Mouse (Mus musculus) layer of hippocampus, adult 9-11 months (tissue): ENCODE measurements around the gene Golm1.
A peak's percentile ranks its signal among the peaks of the same experiment; 100 is the strongest.

Experiments used
- DNase-seq: peaks from one replicate; pipeline ENCODE4 v3.0.0; 2022

The Golm1 gene

DNA sequence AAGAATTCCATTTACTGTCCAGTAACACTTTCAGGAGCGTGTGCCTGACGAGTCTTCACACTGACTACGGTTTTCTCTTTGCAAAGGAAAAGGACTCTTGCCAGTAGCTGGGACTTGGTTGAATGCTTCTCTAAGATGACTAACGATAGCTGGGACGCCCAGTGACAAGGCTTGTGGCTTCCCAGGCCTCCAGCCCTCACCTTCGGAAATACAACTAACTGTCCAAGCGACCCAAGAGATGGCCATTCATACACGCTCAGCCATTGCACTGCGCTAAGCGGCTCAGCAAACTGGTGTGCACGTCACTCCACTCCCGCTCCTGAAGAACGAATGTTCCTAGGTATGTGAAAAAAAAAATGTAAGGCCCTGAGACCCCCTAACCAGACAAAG is 855 bp downstream of the Golm1 start:
- DNase-seq: no peak

DNA sequence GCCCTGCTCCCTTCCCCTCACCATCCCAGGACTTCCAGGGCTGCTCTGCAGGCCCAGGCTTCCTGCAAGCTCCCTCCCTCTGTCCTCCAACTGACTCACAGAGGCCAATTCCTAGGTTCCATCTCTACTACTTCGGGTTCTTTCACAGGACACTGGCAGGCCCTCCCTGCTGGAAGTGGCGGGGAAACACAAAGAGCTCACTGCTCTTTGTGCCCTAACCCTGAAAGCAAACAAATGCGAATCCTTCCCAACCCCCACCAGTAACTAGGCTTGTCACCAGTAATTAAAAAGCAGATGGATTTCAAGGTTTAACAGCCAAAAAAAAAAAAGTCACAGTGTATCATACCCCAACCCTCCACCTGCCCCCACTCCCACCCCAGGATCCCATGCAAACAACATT is 1.4 kb downstream of the Golm1 start:
- no peak for DNase-seq

DNA sequence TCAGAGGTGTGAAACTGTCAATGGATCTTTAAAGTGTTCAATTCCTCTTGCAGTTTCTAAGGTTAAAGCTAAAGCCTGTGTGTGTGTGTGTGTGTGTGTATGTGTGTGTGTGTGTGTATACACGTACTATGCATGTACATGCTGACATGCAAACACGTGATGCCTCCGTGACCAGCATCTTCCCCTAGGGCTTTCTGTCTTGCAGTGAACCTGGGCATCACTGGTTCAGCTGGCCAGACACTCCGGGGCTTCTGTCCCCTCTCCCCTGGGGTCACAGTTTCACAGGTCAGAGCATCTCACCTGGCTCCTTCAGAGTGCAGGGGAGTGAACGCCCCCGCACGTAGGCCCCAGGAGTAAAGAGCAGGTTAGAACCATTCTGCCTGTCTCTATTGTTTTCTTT is 2.0 kb downstream of the Golm1 start:
- no peak for DNase-seq

DNA sequence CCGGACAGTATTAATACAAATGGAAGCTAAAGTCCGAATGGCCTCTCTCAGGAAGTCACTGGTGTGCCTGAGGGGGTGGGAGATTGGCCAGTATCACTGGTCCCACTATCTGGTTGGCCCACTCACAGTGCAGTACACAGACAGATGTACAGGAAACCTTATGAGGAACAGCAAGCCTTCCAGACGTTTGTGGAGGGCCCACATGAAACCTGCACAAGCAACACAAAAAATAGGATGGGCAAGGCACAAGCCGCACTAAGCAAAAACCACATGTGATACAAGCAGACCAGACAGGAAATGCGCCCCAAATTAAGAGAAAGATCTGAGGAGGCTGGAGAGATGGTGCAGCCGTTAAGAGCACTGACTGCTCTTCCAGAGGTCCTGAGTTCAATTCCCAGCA is 3.4 kb downstream of the Golm1 start:
- peak; percentile 72 for DNase-seq

DNA sequence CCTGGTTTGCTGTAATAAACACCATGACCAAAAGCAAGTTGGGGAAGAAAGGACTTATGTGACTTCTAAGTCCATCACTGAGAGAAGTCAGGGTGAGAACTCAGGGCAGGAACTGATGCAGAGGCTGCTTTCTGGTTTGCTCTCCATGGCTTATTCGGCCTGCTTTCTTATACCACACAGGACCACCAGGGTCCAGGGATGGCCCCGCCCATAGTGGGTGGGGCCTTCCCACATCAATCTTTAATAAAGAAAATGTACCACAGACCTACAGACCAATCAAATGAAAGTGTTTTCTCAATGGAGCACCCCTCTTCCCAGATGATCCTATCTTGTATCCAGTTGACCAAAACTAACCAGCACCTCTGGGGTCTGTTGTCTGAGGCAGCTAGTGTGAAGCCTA is 4.1 kb downstream of the Golm1 start:
- DNase-seq: no peak

DNA sequence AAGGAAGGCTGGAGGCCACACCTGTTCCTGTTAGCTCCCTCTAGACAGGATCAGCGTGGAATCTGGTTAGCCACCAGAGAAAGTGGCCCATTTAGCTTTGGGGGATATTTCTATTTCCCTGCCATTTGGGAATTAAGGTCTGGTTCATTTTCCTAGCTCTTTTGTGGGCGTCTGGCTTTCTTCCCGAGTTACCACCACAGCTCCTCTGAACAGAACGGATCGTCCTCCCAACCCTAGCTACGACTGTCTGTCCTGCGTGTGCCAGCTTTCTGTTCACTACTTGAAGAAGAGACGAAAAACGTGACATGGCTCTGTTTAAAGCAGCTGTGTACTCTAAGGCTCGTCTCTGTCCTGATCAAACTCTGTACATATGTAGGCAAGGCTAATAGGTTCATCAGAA is 5.7 kb downstream of the Golm1 start:
- peak; percentile 81 for DNase-seq

DNA sequence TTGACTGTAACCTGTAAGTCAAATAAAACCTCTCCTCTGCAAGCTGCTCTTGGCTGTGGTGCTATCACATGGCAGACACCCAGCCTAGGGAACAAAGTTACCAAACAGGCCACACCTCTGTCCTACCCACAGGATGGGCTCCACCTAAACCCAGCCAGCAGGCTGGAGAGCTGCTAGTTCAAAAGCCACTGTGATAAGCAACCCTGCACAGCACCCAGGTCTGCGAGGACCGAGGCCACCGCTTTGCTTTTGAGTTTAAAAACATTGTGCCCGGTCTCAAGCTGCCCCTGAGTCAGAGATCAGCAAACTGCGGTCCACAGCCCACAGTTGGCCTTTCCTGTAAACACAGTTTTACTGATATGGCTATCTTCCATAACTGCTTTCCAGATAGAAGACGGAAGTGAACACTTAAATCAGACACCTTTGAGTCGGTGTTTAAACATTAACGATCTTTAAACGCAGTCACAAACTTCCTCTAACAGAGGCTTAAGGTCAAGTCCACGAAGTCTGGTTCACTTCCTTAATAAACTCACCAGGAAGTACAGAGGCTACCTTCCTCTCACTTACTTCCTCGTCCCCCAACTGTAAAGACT is 7.0 kb downstream of the Golm1 start:
- DNase-seq: no peak

DNA sequence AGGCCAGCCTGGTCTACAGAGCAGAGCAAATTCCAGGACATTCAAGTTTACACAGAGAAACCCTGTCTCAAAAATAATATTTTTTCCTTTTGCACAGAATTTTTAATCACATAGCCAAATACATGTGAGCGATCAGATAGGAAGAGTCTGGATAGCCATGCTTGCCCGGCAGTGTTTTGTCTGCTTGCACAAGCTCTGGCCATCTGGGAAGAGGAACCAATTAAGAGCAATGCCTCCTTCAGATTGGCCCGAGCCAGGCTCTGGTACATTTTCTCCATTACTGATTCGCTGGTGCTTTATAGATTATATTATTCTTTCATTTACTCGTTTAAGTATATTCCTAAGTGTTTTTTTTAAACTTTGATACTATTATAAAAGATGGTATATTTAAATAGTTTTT is 7.8 kb downstream of the Golm1 start:
- peak; percentile 59 for DNase-seq

DNA sequence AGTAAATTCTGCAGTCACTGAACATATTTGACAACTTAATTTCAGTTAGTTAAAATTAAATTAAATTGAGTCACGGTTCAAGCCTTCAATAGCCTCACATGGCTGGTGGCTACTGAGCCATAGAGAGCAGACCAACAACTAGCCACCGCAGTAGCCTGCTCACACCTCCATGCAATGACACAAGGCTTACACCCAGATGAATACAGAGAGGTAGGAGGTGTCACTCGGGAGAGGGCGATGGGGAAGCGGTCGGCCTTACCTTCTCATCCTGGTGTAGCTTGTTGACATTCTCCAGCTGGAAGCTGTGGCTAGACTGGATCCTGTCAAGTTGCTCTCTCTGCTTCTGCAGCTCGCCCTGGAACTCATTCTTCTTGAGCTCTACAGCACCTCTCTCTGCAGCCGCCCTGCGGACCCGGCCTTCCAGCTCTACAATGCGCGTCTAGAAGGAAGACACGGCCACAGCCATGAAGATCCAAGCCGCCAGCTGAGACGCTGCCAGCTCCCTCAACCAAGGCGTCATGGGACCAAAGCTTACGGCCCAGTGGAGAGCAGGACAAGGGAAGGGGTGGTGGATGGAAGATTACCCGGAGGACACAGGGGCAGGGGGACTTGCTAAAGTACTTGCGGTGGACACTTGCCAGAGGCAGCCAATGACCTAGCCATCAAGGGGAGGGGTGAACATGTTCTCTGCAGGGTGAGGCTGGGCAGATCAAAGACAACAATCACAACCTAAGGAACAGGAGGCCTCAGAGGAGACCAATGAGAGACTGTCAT is 11.5 kb downstream of the Golm1 start:
- DNase-seq: no peak

DNA sequence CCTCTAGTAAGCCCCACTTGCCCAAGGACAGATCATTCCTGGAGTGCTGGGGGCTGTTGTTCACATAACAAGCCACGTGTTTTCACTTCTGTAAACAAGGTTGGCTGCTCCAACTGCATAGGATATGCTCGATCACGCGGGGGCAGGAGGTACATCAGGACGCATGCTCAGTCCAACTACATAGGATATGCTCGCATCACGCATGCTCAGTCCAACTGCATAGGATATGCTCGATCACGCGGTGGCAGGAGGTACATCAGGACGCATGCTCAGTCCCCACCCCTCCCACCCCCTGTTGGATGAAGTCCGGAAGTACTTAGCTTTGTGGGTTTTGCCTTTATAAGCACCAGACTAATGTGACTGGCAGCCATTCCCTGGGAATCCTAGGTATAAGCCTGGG is 13.6 kb downstream of the Golm1 start:
- no peak for DNase-seq

DNA sequence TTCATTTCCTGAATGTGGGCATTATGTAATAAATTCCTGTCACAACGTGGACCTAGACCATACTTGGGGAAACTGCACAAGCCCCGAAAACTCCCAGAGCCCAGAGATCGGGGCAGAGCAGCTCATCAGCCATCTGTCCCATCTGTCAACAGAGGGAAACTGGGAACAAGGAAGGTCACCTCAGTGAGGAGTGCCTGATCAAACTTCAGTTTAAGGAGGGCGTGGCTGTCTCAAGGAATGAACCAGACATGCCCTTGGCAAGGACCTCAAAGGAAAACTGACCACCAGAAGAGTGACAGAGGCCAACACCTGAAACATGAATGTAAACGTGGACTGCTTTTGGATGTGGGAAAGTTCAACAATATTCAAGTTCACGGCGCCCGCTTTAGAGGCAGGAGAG is 14.2 kb downstream of the Golm1 start:
- no peak for DNase-seq

DNA sequence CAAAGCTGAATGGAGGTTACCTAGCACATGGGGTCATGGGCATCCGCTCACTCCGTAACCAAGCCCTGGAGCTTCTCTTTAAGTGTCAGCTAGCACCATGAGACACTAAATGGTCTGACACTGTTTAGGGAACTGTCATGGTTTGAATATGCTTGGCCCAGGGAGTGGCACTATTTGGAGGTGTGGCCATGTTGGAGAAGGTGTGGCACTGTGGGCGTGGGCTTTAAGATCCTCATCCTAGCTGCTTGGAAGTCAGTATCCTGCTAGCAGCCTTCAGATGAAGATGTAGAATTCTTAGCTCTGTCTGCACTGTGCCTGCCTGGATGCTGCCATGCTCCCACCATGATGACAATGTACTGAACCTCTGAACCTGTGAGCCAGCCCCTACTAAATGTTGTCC is 15.2 kb downstream of the Golm1 start:
- DNase-seq: no peak

DNA sequence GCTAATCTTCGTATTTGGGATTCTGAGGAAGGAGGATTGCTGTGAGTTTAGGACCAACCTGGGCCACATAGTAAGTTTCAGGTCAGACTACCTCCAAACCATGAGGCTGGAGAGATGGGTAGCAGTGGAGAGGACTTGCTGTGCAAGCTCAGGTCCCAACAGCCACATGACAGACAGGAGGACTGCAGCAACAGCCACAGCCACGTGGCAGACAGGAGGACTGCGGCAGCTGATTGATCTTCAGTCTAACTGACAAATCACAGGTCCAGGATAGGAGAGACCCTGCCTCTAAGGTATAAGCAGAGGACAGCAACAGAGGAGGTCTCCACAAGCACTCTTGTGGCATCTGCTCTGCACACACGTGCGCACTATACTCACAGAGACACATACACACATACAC is 17.8 kb downstream of the Golm1 start:
- DNase-seq: no peak

DNA sequence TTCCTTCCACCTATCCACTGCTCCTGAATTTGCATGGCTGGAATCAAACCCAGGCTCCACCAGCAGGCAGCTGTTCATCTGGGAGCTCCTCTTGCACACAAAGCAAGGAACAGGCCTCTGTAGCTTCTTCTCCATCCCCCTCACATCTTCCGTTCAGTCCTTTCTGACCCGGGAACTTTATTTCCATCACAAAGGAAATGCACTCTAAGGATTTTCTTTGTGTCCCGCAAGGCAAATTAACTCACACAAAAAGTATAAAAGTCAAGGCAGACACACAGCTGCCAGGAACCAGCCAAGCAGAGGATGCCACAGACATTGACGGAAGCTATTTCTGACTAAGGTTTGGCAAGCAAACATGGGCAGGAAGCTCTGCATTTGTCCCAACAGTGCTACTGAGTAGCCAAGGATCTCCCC is 18.6 kb downstream of the Golm1 start:
- DNase-seq: no peak

DNA sequence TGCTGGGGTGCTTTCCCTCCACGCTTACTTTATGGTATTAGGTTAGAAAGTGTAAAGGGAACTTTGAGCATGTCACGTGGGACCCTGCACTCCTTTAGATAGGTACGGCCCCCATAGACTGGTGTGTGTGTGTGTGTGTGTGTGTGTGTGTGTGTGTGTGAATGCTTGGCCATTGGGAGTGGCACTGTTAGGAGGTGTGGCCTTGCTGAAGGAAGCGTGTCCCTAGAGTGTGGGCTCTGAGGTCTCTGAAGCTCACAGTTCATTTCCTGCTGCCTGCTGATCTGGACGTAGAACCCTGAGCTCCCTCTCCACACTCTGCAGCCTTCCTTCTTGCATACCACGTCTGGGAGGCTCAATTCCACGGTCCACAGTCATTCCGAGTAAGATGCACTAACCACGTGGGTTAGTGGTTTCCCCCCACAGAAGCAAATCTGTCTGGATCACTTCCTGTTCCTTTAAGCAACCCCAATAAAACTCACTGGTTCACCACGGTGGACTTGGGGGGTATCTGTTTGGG is 19.2 kb downstream of the Golm1 start:
- peak; percentile 78 for DNase-seq

DNA sequence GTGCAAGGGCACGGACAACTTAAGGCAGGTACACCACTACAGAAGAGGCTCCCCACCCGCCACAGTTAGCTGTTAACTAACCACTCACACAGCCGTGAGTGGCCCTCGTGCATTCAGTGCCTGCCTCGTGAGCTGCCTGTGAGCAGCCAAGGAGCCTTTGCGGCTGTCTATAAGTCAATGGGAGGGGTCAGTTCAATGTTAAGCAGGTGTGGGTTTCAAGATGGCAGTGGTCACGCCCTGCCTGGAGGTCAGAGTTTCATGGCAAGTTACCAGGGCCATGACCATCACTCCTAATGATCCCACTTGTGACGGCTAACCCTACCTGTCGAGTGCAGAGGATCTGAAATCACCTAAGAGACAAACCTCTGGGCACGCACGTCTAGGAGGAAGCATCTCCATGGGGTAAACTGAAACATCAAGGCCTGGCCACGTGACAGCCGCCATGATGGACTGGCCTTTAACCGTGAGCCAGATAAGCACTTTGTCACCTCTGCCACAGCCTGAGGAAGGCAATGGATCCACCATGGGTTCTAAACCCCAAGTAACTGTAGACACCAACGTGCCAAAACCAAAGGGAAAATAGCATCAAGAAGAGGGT is 19.8 kb downstream of the Golm1 start:
- DNase-seq: no peak

DNA sequence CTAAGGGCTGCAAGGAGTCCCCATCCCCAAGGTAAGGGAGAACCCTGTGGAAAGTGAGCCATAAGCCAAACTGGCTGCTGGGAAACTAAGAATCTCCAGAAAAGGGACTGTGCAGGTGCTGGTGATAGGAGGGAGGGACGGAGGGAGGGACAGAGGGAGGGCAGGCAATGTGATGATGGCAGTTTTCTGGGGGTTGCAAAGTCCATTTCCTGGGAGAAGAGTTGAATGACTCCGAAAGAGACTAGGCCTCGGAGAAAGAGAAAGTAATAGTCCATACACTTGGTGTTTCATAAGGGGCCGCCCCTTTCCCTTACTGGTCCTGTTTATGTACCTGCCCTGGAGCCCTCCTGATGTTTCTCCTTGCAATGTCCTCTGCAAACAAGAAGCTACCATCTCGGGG is 21.1 kb downstream of the Golm1 start:
- no peak for DNase-seq

DNA sequence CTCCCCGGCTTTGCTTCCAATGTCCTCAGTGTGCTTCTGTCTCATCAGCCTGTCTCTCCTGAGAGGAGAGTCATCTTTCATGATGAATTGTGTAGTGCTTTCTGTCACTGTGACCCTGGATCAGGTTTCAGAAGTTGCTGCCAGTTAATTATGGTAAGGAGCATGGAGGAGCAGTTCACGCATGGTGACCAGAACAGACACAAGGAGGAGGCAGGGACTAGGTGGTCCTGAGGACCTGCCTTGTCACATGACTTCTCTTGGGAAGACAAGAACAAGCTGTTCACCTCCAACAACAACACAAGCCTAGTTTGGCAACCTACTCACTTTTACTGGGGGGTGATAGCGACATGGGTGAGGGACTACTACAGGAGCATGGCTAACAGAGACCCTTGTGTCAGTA is 22.5 kb downstream of the Golm1 start:
- no peak for DNase-seq

DNA sequence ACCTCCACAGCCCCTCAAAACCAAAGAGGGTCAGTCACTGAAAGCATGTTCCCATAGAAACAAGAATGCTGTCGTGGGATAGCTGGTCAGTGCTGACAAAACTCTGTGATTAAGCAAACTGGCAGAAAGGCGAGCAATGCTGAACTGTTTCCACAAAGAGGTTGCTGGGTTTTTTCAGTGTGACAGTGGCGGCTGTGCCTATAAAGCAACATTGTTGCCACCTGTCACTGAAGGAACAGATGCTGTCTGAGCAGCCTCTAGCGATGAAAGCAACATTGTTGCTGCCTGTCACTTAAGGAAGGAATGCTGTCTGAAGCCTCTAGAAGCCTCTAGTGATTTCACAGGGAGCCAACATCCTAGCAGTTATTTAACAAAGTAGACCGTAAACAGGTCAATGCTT is 23.0 kb downstream of the Golm1 start:
- DNase-seq: no peak

DNA sequence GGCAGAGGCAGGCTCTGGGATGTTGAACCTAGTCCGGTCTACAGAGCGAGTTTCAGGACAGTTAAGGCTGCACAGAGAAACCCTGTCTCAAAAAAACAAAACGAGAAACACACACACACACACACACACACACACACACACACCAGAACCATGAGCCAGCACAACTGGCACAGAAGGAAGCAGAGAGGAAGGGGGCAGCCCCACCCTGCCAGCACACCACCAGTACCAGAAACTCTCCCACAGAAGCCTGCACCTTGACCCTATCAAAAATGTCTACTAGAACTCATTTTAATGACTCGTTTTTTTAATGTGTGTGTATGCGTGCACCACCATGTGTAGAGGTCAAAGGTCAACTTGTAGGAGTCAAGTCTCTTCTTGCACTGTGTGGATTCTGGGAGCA is 25.8 kb downstream of the Golm1 start:
- no peak for DNase-seq

DNA sequence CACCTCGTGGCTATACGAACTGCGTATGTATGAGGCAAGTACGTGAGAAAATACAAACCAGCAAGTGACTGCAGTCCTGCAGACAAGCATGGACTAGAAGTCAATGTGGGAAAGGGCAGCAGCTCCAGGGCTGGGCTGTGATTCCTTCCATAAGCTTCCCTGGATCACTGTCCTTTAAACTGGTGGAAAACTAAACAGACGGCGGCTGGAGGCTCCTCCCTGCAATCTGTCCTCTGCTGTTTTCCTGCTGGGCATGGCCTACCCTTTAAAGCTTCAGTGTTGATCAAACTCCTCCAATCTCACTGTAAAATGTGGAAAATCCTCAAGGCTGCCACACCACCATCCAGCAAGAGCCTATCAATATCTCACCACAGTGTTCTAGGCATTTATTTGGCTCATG is 27.0 kb downstream of the Golm1 start:
- DNase-seq: no peak

DNA sequence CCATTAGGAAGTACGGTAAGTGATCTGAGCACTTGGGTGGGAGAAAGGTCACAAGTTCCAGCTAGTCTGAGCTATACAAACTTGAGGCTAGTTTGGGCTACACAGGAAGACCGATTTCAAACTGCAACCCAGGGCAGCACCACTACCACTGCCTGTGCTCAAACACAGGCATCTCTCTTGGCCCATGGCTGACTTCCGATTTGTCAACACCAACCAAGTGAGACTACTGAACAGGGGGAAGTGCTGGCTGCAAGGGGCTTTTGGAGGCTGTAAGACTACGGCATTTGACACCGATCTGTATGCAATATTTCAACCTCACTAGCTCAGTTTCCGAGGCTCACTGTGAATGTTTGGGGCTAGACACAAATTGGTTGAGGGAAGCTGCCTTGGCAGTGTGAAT is 28.1 kb downstream of the Golm1 start:
- DNase-seq: no peak

DNA sequence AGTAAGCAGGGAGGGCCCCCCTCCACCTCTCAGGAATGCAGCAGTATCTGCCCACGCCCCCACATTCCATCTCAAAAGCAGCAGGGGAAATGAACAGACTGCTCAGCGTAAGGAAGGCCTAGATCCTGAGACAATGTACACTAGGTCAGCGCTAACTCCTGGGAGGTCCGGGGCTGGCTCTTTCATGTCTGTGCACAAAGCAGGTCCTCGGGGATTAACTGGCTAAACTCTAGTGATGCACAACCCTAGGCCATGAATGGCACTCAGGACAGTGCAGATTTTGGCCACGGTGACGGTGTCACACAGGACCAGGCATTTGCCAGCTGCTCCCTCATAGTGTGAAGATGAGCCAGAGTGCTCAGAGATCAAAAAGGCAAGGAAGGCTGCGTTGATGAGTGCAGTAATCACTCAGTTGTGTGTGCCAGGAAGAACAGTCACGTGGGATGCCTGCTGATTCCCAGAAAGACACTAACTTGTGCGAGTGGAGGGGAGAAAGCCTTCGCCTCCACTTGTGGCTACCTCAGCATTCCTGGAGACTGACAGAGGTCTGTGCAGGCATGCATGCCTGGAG is 28.9 kb downstream of the Golm1 start:
- DNase-seq: no peak

DNA sequence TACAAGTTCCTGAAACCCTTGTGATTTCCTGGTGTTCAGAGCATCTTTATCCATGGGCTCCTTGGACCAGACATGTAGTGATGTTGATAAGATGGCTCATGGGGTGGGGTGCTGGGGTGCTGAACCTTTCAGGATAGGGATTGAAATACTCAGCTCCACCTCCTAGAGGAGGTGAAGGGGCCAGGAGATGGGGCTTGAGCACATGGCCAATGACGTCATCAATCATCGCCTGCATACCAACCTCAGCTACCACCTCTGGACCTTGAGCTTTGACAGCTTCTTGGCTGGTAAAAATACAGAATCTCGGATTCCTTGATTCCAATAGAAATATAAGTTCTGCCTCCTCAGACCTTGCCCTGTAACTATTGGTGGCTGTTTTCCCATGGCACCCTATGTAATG is 30.1 kb downstream of the Golm1 start:
- DNase-seq: no peak
